Mouse (Mus musculus) kidney, embryonic 14.5 days (tissue): ENCODE results near the gene Nt5c3. TPM values are rescaled to one million over a fixed set of nuclear protein-coding genes. Genes with fewer than 3 reads are reported as not detected.

Source experiments
- ATAC-seq: fragments of 200-750 bp; cut with Nextera tagmentation; 2 replicates; pipeline ENCODE4 v1.8.0; 2017; ENCODE audit warnings: moderate number of reproducible peaks, mild to moderate bottlenecking, moderate TSS enrichment, moderate library complexity; ENCODE audit not compliant: low FRiP score, low TSS enrichment
- H3K27ac ChIP-seq: fragments of 300-500 bp; sonication (generic); 2 replicates; pipeline ENCODE4 v1.5.1; 2014; ENCODE audit warnings: low read depth, mild to moderate bottlenecking, low read length, moderate library complexity, mixed read lengths
- H3K27me3 ChIP-seq: fragments of 300-500 bp; sonication (generic); 2 replicates; pipeline ENCODE4 v1.6.1; 2014; ENCODE audit warnings: mild to moderate bottlenecking, low read length; ENCODE audit not compliant: control insufficient read depth, insufficient read depth
- H3K36me3 ChIP-seq: fragments of 300-500 bp; sonication (generic); 2 replicates; pipeline ENCODE4 v1.6.1; 2014; ENCODE audit warnings: low read length, mixed read lengths; ENCODE audit not compliant: control insufficient read depth, insufficient read depth
- H3K4me1 ChIP-seq: fragments of 300-500 bp; sonication (generic); 2 replicates; pipeline ENCODE4 v1.6.1; 2014; ENCODE audit warnings: low read length, mixed read lengths; ENCODE audit not compliant: control insufficient read depth, insufficient read depth
- H3K4me2 ChIP-seq: fragments of 300-500 bp; sonication (generic); replicated peaks from 2 replicates; pipeline ENCODE4 v1.6.1; 2014; ENCODE audit warnings: low read depth, mild to moderate bottlenecking, low read length
- H3K4me3 ChIP-seq: fragments of 300-500 bp; sonication (generic); 2 replicates; pipeline ENCODE4 v1.5.1; 2014; ENCODE audit warnings: mild to moderate bottlenecking, low read length
- H3K9ac ChIP-seq: fragments of 300-500 bp; sonication (generic); 2 replicates; pipeline ENCODE4 v1.6.1; 2014; ENCODE audit warnings: low read depth, mild to moderate bottlenecking, low read length, moderate library complexity
- H3K9me3 ChIP-seq: fragments of 300-500 bp; sonication (generic); 2 replicates; pipeline ENCODE4 v1.6.1; 2016; ENCODE audit warnings: low read length; ENCODE audit not compliant: control insufficient read depth
- WGBS: fragments of 180-500 bp; shearing (Covaris S2); extraction: QIAGEN DNeasy Blood & Tissue Kit; methylation state at CpG from one replicate; pipeline ENCODE4 v1.1.7; 2014; 5-methylcytosine and 5-hydroxymethylcytosine counted together
- polyA plus RNA-seq: library from polyadenylated mRNA; unstranded; fragments of >200 nt; fragmentation: Nextera tagmentation; extraction: Ambion mirVana; gene quantifications from 2 replicates; pipeline ENCODE4 v1.2.1, GENCODE M21; 2014

Gene Nt5c3
- polyA plus RNA-seq, 1 experiment from 2014 or later: 61.7 TPM

GRCm38 (mm10) chr6:56919330-56920044, 4.2 kb downstream of the Nt5c3 start:
- no peaks in the 10 kb centered on the region for H3K36me3 ChIP-seq
- 82% methylated on average over 7 of the region's 7 CpGs for WGBS
- H3K4me3 ChIP-seq: no peak overlapping the region
- no peaks in the 10 kb centered on the region for H3K27me3 ChIP-seq
- no peaks in the 10 kb centered on the region for H3K9me3 ChIP-seq
- H3K4me2 ChIP-seq: no peak overlapping the region
- H3K4me1 ChIP-seq: peaks cover 20% of the 10 kb centered on the region
- H3K9ac ChIP-seq: no peak overlapping the region
- no peak for ATAC-seq
- H3K27ac ChIP-seq: no peak overlapping the region

- H3K27me3 ChIP-seq: no peaks in the 10 kb centered on the region
- H3K27ac ChIP-seq: no peak overlapping the region
- H3K4me3 ChIP-seq: no peak overlapping the region
- ATAC-seq: no peak
- WGBS: 66% methylated on average over 12 of the region's 12 CpGs
- H3K4me1 ChIP-seq: peaks cover 27% of the 10 kb centered on the region
- no peaks in the 10 kb centered on the region for H3K36me3 ChIP-seq
- H3K4me2 ChIP-seq: no peak overlapping the region
- no peak overlapping the region for H3K9ac ChIP-seq
- H3K9me3 ChIP-seq: no peaks in the 10 kb centered on the region
Observed at GRCm38 (mm10) chr6:56917578-56918368, 6.0 kb downstream of the Nt5c3 start.

- 69% methylated on average over 2 of the region's 2 CpGs for WGBS
Observed at GRCm38 (mm10) chr6:56916279-56916678, 7.5 kb downstream of the Nt5c3 start.

GRCm38 (mm10) chr6:56913092-56913858, 10.5 kb downstream of the Nt5c3 start:
- Histone ChIP-seq H3K36me3 (no peaks in the 10 kb centered on the region), H3K27me3 (no peaks in the 10 kb centered on the region), H3K9ac (no peak overlapping the region), H3K9me3 (no peaks in the 10 kb centered on the region), H3K4me2 (no peak overlapping the region), H3K4me3 (no peak overlapping the region), H3K27ac (no peak overlapping the region), H3K4me1 (peaks cover 12% of the 10 kb centered on the region)
- WGBS: 50% methylated on average over 2 of the region's 2 CpGs
- no peak for ATAC-seq

More at GRCm38 (mm10) chr6:56916279-56916678, 7.5 kb downstream of the Nt5c3 start:
- Histone ChIP-seq H3K9me3 (no peaks in the 10 kb centered on the region), H3K36me3 (no peaks in the 10 kb centered on the region), H3K9ac (no peak overlapping the region), H3K4me3 (no peak overlapping the region), H3K4me2 (no peak overlapping the region), H3K27ac (no peak overlapping the region), H3K4me1 (peaks cover 24% of the 10 kb centered on the region), H3K27me3 (no peaks in the 10 kb centered on the region)
- no peak for ATAC-seq

GRCm38 (mm10) chr6:56910910-56911309, 12.8 kb downstream of the Nt5c3 start:
- Histone ChIP-seq H3K36me3 (no peaks in the 10 kb centered on the region), H3K4me1 (peaks cover 7% of the 10 kb centered on the region; the same call in 1 of the 2 replicates), H3K9ac (no peak overlapping the region), H3K9me3 (no peaks in the 10 kb centered on the region), H3K27me3 (no peaks in the 10 kb centered on the region), H3K4me3 (no peak overlapping the region), H3K27ac (no peak overlapping the region), H3K4me2 (no peak overlapping the region)
- WGBS: 88% methylated on average over 2 of the region's 2 CpGs
- no peak for ATAC-seq

GRCm38 (mm10) chr6:56908912-56909311, 14.8 kb downstream of the Nt5c3 start:
- no peak for ATAC-seq
- no peak overlapping the region for H3K9ac ChIP-seq

GRCm38 (mm10) chr6:56908397-56908796, 15.3 kb downstream of the Nt5c3 start:
- Histone ChIP-seq H3K9ac (no peak overlapping the region), H3K4me2 (no peak overlapping the region), H3K4me1 (peaks cover 10% of the 10 kb centered on the region; the same call in 1 of the 2 replicates), H3K9me3 (no peaks in the 10 kb centered on the region), H3K36me3 (no peaks in the 10 kb centered on the region), H3K27ac (no peak overlapping the region), H3K27me3 (no peaks in the 10 kb centered on the region), H3K4me3 (no peak overlapping the region)
- WGBS: 86% methylated on average over 2 of the region's 2 CpGs
- no peak for ATAC-seq

More at GRCm38 (mm10) chr6:56908912-56909311, 14.8 kb downstream of the Nt5c3 start:
- no peak overlapping the region for H3K4me2 ChIP-seq
- WGBS: 13% methylated on average over 4 of the region's 4 CpGs
- H3K27me3 ChIP-seq: no peaks in the 10 kb centered on the region
- H3K36me3 ChIP-seq: no peaks in the 10 kb centered on the region
- H3K27ac ChIP-seq: no peak overlapping the region
- no peaks in the 10 kb centered on the region for H3K9me3 ChIP-seq
- H3K4me3 ChIP-seq: no peak overlapping the region
- peaks cover 12% of the 10 kb centered on the region; the same call in 1 of the 2 replicates for H3K4me1 ChIP-seq

GRCm38 (mm10) chr6:56907973-56908372, 15.8 kb downstream of the Nt5c3 start:
- Histone ChIP-seq H3K27ac (no peak overlapping the region), H3K9ac (no peak overlapping the region), H3K27me3 (no peaks in the 10 kb centered on the region), H3K4me3 (no peak overlapping the region), H3K9me3 (no peaks in the 10 kb centered on the region), H3K4me2 (no peak overlapping the region), H3K4me1 (peaks cover 9% of the 10 kb centered on the region; the same call in 1 of the 2 replicates), H3K36me3 (no peaks in the 10 kb centered on the region)
- 91% methylated on average over 3 of the region's 3 CpGs for WGBS
- no peak for ATAC-seq
